Mouse (Mus musculus) cerebellum, adult 11-12 months (tissue): ENCODE data around the gene Zc2hc1c.
"Not testable (repeated sequence)": the region's sequence is repeated elsewhere in the genome, so short reads cannot be mapped to it uniquely, and the experiment has no call there.

Experiments
- DNase-seq: peaks from one replicate; pipeline ENCODE4 v3.0.0; 2022

The Zc2hc1c gene

GRCm38 (mm10) chr12:85288486-85289156 is at the start of gene Zc2hc1c:
Zc2hc1c (plus strand) TSS chr12:85288591.
- DNase-seq: no peak

- DNase-seq: no peak
Observed at GRCm38 (mm10) chr12:85252083-85252482, 36.3 kb upstream of the Zc2hc1c start.

GRCm38 (mm10) chr12:85256074-85256751 is 32.2 kb upstream of the Zc2hc1c start:
- no peak for DNase-seq

GRCm38 (mm10) chr12:85257008-85257639 is 31.3 kb upstream of the Zc2hc1c start:
- DNase-seq: no peak

GRCm38 (mm10) chr12:85262489-85262888 is 25.9 kb upstream of the Zc2hc1c start:
- DNase-seq: no peak

- DNase-seq: no peak
Observed at GRCm38 (mm10) chr12:85263190-85263589, 25.2 kb upstream of the Zc2hc1c start.

- peak; percentile 26 for DNase-seq
Observed at GRCm38 (mm10) chr12:85264531-85264930, 23.9 kb upstream of the Zc2hc1c start.

- no peak for DNase-seq
Observed at GRCm38 (mm10) chr12:85264940-85265339, 23.5 kb upstream of the Zc2hc1c start.

GRCm38 (mm10) chr12:85266248-85266647 is 22.1 kb upstream of the Zc2hc1c start:
- no peak for DNase-seq

DNA sequence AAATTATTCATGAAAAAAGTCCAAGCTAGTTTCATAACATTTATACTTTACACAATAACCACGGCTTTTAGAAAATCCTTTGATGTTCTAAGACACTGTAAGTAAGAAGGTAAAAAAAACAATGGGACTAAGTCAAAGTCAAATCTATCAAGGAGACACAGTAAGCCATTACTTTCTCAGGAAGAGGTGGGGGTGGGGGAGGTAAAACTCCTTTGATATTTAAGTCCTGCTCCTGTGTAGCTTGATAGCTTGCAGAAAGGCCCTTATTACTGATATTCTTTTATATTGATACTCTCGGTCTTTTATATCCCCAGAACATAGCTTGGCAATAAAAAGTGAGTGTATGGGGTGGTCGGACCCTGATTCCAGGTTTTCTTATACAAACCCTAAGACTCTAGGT is 18.6 kb upstream of the Zc2hc1c start:
- DNase-seq: no peak

DNA sequence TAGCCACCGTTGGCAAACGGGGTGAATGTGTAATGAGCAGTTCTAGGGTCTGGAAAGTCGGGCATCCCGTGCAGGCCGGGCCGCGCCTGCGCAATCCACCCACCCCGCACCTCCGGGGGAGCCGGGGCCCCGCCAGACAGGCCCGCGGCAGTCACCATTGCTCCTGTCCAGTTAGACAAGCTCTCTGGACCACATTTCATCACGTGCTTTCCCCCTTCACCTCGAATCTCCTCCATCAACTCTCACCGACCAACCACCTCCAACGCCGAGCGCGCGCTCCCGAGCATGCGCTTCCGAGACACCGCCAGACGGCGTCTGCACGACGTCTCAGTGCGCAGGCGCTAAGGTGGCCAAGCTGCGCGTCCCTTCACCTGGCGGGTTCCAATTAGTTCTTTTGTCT is 18.1 kb upstream of the Zc2hc1c start, which contains the start of gene Mlh3:
Mlh3 (minus strand) TSS at position 281 of the 400 bp plus-strand sequence.
- DNase-seq: peak; percentile 97

DNA sequence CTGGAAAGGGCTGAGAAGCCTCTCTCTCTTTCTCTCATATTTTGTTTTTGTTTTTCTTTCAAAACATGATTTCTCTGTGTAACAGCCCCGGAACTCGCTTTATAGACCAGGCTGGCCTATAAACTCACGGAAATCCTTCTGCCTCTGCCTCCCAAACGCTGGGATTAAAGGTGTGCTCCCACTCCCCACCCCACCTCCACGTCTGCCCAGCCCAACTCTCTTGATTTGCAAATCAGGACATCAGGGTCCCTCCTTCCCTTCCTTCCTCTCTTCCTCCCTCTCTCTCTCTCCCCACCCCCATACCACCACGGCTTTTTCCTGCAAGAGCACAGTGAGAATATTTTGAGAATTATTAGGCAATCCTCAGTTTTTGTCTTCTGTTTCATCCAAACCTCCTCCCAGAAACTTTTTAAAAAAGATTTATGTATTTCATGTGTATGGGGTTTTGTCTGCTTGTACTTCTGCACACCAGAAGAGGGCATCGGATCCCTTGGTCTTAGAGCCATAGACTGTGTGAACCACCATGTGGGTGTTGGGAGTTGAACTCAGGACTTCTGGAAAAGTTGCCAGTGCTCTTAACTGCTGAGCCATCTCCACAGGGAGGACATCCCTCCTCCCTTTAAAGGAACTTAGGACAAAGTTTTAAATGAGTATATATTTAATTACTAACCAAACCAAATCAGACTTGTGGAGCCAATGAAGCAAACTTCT is 17.1 kb upstream of the Zc2hc1c start:
- no peak for DNase-seq

GRCm38 (mm10) chr12:85271843-85272206 is 16.6 kb upstream of the Zc2hc1c start:
- DNase-seq: no peak

GRCm38 (mm10) chr12:85273508-85273907 is 14.9 kb upstream of the Zc2hc1c start:
- DNase-seq: no peak

- no peak for DNase-seq
Observed at GRCm38 (mm10) chr12:85276273-85276672, 12.1 kb upstream of the Zc2hc1c start.

DNA sequence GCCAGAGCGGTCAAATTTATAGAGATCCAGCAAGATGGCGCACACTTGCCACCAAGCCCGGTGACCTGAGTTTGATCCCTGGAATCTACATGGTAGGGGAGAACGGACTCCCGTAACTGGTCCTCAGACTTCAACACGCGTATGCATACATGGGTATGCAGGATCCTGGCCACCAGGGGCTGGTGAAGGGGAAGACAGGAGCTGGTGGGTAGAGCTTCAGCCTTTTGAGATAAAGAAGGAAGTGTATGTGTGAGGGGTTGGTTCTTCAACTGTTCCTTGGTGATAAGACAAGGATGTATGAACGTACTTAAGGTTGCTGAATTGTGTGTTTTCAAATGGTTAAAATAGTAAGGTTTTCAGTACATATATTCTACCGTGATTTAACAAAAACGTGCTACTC is 9.5 kb upstream of the Zc2hc1c start:
- DNase-seq: no peak

DNA sequence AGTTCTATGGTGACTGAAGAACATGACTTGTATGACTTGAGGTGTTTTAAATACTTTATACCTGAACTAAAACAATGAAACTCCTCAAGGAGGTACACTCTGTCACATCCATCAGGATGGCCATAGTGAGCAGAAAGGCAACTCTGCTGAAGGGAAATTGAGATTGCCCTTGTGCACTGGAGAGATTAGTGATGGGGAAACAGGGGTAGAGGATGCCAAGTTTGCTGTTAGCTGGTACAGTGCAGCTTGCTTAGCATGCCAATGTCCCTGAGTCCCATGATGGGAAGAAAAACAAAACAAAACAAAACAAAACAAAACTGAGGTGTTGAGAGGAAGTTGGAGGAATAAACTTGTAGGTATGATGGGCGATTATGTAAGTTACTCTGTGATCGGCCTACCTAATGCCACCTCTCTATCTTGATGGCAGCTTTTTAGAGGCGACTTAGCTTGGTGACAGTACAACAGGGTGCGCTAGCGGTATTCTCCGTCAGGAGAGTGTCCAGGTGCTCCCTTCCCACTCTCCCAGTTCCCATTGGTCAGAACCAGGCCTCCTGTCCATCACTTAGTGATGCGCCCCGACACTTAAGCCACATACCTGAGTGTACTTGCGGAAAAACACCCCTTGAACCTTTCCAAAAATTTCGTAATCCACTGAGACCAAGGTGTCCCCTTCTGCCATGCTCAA is 8.9 kb upstream of the Zc2hc1c start:
- peak; percentile 60 for DNase-seq

GRCm38 (mm10) chr12:85280105-85280844 is 8.1 kb upstream of the Zc2hc1c start:
- DNase-seq: peak; percentile 98

DNA sequence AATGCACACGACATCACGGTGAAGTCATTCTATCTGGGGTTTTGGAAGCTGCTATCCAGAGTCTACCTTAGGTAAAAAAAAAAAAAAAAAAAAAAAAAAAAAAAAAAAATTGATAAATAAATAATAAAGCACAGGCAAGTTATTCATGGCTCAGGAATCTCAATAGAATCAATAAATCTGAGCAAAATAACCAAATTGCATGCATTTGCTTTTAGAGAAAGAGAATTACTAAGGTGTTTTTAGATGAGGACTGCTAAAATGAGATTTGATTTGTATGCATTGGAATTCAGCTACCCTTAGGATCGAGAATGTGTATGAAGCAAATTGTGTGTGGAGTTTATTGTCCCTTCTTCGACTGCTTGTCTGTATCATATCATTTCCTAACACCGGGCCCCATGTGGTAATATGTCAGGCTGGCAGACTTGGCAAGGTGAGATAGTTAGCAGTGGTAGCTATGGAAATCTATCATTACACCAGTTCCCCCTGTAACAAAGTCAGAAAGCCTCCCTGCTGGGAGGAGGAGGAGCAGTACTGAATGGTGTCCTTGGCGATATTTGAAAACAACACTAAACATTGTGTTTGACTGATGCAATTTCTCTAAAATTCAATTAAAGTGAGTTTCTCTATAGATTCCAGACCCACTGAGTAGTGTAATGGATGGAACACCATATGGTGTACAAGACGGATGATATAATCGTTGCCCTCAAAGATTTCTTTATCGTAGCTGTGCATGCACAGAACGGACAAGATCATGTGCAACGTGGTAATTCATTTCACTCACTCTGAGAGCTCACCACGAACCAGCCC is 7.3 kb upstream of the Zc2hc1c start:
- DNase-seq: peak; percentile 27

- DNase-seq: not testable (repeated sequence)
Observed at GRCm38 (mm10) chr12:85281756-85282155, 6.6 kb upstream of the Zc2hc1c start.

GRCm38 (mm10) chr12:85284331-85284730 is 4.1 kb upstream of the Zc2hc1c start:
- DNase-seq: no peak
